Mouse (Mus musculus): ENCODE data around the gene Tm7sf3.

DNA sequence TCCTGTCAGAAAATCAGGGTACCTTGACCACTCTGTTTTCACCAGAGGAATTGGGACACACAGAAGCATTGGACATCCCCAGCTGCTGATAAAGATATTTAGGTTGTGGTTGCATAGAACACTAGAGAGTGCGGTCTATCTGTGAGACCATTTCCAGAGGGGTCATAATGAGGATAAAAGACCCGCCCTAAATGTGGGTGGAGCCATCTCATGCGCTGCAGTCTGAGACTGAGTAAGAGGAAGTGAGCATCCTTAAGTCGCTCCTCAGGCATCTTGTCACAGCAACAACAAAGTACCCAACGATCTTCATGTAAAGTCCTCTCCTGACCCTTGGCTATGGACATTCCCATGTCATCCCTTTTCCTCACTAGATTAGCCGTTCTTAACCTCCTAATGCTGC is 24.2 kb upstream of the Tm7sf3 start:
- TF ChIP-seq CTCF (IDR thresholded peaks at IDR 0.05; ENCODE audit: low read depth) (no peak), EP300 (IDR thresholded peaks at IDR 0.05; ENCODE audit: low read depth) (no peak)
